Mouse (Mus musculus) liver, embryonic 12.5 days (tissue): ENCODE measurements at regions not wholly inside any gene's neighbourhood (a gene's known extent, or its start where the extent isn't known, plus 50 kb on each side); places are given as distances from the start of the nearest gene placed in this dataset.

Source experiments
- ATAC-seq: fragments of 200-750 bp; cut with Nextera tagmentation; 2 replicates; pipeline ENCODE4 v1.8.0; 2017; ENCODE audit warnings: moderate number of reproducible peaks, mild to moderate bottlenecking, moderate library complexity
- H3K27ac ChIP-seq: fragments of 300-500 bp; sonication (generic); 2 replicates; pipeline ENCODE4 v1.5.1; 2016; ENCODE audit warnings: mild to moderate bottlenecking
- H3K27me3 ChIP-seq: fragments of 300-500 bp; sonication (generic); replicated peaks from 2 replicates; pipeline ENCODE4 v1.6.1; 2016; ENCODE audit warnings: mild to moderate bottlenecking, moderate library complexity
- H3K36me3 ChIP-seq: fragments of 300-500 bp; sonication (generic); 2 replicates; pipeline ENCODE4 v1.6.1; 2016; ENCODE audit warnings: mild to moderate bottlenecking, moderate library complexity
- H3K4me1 ChIP-seq: fragments of 300-500 bp; sonication (generic); 2 replicates; pipeline ENCODE4 v1.6.1; 2016
- H3K4me2 ChIP-seq: fragments of 300-500 bp; sonication (generic); 2 replicates; pipeline ENCODE4 v1.6.1; 2016; ENCODE audit warnings: mild to moderate bottlenecking, moderate library complexity
- H3K4me3 ChIP-seq: fragments of 300-500 bp; sonication (generic); 2 replicates; pipeline ENCODE4 v1.5.1; 2016; ENCODE audit warnings: mild to moderate bottlenecking, moderate library complexity
- H3K9ac ChIP-seq: fragments of 300-500 bp; sonication (generic); 2 replicates; pipeline ENCODE4 v1.6.1; 2016; ENCODE audit warnings: mild to moderate bottlenecking, moderate library complexity
- H3K9me3 ChIP-seq: fragments of 300-500 bp; sonication (generic); replicated peaks from 2 replicates; pipeline ENCODE4 v1.6.1; 2016; ENCODE audit warnings: mild to moderate bottlenecking, moderate library complexity
- whole genome bisulfite sequencing: fragments of 180-500 bp; shearing (Covaris S2); methylation state at CpG from one replicate; pipeline ENCODE4 v1.1.7; 2016; ENCODE audit not compliant: insufficient replicate concordance; 5-methylcytosine and 5-hydroxymethylcytosine counted together

DNA sequence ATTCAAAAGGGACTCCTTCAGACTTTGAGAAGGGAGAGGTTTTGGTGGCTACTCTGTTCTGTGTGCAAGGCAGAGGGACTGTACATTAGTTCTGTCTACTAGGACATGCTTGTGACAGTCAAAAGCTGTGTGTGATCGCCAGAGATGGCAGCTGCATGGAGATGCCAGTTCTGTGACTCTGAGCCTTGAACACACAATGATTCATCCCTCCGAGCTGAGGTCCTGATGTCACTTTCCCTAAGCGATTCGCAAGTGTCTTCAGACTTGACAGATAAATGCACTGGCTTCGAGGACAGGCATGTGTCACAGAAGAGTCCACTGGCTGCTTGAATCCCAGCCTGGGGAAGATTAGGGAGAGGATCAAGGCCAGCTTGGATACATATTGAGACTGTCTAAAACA, 218.8 kb downstream of the Gadd45g start:
- WGBS, result 57% methylated on average over 5 of the region's 5 CpGs
- Histone ChIP-seq H3K9me3 (no peaks in the 10 kb centered on the region), H3K4me1 (peaks cover 63% of the 10 kb centered on the region), H3K36me3 (no peaks in the 10 kb centered on the region), H3K9ac (no peak overlapping the region), H3K4me2 (no peak overlapping the region), H3K4me3 (no peak overlapping the region), H3K27ac (no peak overlapping the region), H3K27me3 (no peaks in the 10 kb centered on the region)
- no peak for ATAC-seq

DNA sequence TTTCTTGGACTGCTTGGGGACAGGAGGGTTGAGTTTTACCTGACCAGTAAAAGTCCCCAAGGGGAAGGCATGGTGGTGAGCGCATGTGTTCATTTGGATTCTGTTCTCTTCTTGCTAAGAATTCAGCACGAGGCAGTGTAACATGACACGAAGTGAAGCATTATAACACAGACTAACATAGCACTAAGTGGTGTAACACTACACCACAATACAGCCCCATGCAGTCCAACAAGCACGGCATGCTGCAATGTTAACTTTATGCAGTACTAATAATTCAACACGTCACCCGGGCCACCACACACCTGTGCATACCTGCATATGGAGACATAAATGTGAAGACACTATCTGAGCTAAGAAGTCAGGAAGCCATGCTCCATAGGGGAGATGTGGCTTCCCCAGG, 219.2 kb downstream of the Gadd45g start:
- no peak overlapping the region for H3K4me3 ChIP-seq
- H3K9me3 ChIP-seq, result no peaks in the 10 kb centered on the region
- H3K9ac ChIP-seq, result no peak overlapping the region
- 71% methylated on average over 6 of the region's 6 CpGs for WGBS
- no peaks in the 10 kb centered on the region for H3K27me3 ChIP-seq
- no peaks in the 10 kb centered on the region for H3K36me3 ChIP-seq
- H3K27ac ChIP-seq, result no peak overlapping the region
- no peak for ATAC-seq
- peaks cover 63% of the 10 kb centered on the region for H3K4me1 ChIP-seq
- H3K4me2 ChIP-seq, result no peak overlapping the region

DNA sequence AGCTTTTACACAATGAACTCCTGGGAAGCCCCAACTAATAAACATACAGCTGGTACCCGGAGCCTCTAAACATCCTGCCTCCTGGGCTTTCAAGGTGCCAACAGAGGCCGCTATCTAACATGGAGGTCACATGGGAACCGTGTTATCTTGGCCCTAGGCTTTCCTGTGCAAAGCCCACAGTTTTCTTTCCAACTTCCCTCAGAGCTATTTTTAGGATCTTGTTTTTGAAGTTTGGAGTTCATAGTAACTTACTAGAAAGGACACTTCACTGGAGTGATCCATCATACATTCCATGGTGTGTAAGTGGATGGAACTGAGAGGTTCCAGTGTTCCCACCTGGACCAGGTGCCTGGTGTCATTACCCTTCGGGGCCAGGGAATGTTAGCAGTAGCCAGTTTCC, 220.6 kb downstream of the Gadd45g start:
- H3K4me3 ChIP-seq, result no peak overlapping the region
- H3K9me3 ChIP-seq, result no peaks in the 10 kb centered on the region
- peaks cover 58% of the 10 kb centered on the region for H3K4me1 ChIP-seq
- H3K36me3 ChIP-seq, result no peaks in the 10 kb centered on the region
- H3K27me3 ChIP-seq, result no peaks in the 10 kb centered on the region
- H3K4me2 ChIP-seq, result no peak overlapping the region
- 22% methylated on average over 4 of the region's 4 CpGs for WGBS
- H3K27ac ChIP-seq, result no peak overlapping the region
- H3K9ac ChIP-seq, result no peak overlapping the region
- no peak for ATAC-seq

DNA sequence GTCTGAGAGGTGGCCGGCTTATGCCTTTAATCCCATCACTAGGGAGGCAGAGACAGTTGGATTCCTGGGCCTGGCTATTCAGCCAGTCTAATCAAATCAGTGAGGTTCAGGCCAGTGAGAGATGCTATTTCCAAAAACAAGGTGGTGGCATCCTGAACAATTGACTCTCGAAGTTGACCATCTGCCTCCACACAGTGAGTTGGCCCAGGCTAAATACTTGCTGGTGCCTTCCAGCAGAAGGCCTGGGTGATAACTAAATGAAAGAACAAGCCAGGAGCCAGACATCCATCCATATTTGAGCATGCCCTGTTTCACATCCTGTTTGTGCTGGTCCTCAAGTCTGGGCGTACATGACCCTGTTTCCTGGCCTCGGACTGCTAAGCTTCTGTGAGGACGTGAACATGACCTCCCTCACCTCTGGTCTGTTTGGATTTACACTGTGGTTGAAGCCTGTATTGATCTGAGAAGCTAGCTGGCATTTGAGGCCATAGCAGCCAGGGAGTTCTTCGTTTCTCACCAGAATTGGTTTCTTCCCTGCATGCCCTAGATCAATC, 222.5 kb downstream of the Gadd45g start:
- H3K27ac ChIP-seq, result no peak overlapping the region
- H3K9me3 ChIP-seq, result no peaks in the 10 kb centered on the region
- no peak overlapping the region for H3K4me3 ChIP-seq
- no peak overlapping the region for H3K4me2 ChIP-seq
- WGBS, result 60% methylated on average over 6 of the region's 6 CpGs
- H3K9ac ChIP-seq, result no peak overlapping the region
- no peak for ATAC-seq
- peaks cover 54% of the 10 kb centered on the region for H3K4me1 ChIP-seq
- 0 out of 2 replicates have a peak, but pooled peaks cover 3% of the 10 kb centered on the region for H3K27me3 ChIP-seq
- no peaks in the 10 kb centered on the region for H3K36me3 ChIP-seq

DNA sequence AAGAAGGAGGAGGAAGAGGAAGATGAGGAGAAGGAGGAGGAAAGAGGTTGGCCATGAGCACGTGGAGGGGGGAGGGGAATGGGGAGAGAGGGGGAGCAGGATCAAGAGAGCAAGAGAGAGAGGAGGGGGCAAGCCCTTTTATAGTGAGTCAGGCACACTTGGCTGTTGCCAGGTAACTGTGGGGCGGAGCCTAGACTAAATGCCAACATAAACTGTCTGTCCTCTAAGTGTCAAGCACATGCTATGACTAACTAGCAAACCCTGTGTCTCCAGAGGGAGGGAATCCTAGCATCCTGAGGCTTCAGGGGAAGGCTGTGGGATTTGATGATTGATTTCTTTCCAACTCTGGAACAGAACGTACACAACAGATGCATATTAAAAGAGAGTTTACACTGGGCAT, 223.2 kb downstream of the Gadd45g start:
- H3K27me3 ChIP-seq, result 0 out of 2 replicates have a peak, but pooled peaks cover 3% of the 10 kb centered on the region
- no peaks in the 10 kb centered on the region for H3K9me3 ChIP-seq
- WGBS, result 53% methylated on average over 3 of the region's 3 CpGs
- H3K4me3 ChIP-seq, result no peak overlapping the region
- peaks cover 54% of the 10 kb centered on the region for H3K4me1 ChIP-seq
- no peak overlapping the region for H3K27ac ChIP-seq
- no peak overlapping the region for H3K9ac ChIP-seq
- H3K36me3 ChIP-seq, result no peaks in the 10 kb centered on the region
- no peak overlapping the region for H3K4me2 ChIP-seq
- ATAC-seq, result no peak

DNA sequence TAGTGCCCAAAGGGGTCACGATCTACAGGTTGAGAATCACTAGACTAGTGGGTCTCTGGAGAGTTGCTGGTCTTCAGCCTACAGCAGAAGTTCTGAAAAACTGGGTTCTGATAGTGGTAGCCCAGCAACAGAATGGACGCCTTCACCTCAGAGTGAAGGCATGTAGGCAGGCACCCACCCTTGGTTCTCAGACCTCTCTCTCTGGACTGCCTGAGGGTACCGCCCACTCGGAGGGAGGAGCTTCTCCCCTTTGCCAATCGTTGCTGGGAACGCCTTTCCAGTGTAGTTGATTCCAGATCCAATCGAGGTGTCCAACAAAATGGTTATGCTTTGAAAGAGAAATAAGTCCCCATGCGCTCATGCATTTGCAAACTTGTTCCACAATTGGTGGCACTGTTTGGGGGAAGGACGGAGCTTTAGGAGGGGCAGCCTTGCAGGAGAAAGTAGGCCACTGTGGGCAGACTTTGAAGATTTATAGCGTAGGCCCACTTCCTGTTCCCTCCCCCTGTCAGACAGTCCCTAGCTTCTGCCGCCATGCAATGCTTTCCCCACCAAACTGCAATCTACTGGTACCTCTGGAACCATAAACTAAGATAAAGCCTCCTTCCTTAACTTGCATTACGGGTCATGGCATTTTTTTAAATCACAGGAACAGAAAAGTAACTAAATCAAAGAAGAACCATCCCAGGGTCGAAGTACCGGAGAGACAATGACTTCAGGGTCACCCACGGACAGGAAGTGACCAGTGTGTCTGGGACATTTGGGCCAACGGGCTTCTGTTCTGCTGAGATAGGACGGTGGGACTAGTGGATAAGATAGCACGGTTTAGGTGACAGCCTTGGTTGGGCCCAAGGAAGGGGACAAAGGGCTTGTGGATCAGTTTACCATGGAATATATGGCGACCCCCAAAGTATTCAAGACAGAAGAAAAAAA, 224.5 kb downstream of the Gadd45g start:
- ATAC-seq, result 0 out of 2 replicates have a peak, but pooled peaks have one; percentile 38
- 30% methylated on average over 19 of the region's 19 CpGs for whole genome bisulfite sequencing
- no peak overlapping the region for H3K27ac ChIP-seq
- H3K4me3 ChIP-seq, result no peak overlapping the region
- peak overlapping the region; percentile 40 for H3K4me2 ChIP-seq
- no peak overlapping the region for H3K9ac ChIP-seq
- peaks cover 47% of the 10 kb centered on the region for H3K4me1 ChIP-seq
- H3K9me3 ChIP-seq, result no peaks in the 10 kb centered on the region
- no peaks in the 10 kb centered on the region for H3K36me3 ChIP-seq
- H3K27me3 ChIP-seq, result peaks cover 10% of the 10 kb centered on the region; the same call in 1 of the 2 replicates

DNA sequence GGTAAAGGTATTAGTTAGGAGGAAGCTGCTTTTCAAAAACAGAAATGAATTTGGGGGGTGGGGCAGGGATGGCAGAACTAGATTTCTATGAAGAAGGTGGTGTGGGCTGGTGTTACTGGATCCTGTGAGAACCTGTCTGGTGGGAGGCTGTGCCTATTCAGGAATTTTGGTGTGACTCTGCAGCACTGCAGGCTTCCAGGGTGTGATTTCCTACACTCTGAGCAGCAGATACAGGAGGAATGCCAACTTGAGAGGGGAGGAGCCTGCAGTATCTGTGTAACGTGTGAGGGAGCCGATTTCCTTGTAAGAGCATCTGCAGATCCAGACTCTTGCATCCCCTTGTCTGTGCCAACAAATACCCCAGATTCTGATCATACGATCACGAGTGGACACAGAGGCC, 231.1 kb downstream of the Gadd45g start:
- Histone ChIP-seq H3K36me3 (no peaks in the 10 kb centered on the region), H3K9ac (no peak overlapping the region), H3K4me3 (no peak overlapping the region), H3K4me2 (no peak overlapping the region), H3K27ac (no peak overlapping the region), H3K27me3 (peaks cover 11% of the 10 kb centered on the region; the same call in 1 of the 2 replicates), H3K4me1 (peaks cover 11% of the 10 kb centered on the region; the same call in 1 of the 2 replicates), H3K9me3 (no peaks in the 10 kb centered on the region)
- ATAC-seq, result no peak
- WGBS, result 56% methylated on average over 4 of the region's 4 CpGs

DNA sequence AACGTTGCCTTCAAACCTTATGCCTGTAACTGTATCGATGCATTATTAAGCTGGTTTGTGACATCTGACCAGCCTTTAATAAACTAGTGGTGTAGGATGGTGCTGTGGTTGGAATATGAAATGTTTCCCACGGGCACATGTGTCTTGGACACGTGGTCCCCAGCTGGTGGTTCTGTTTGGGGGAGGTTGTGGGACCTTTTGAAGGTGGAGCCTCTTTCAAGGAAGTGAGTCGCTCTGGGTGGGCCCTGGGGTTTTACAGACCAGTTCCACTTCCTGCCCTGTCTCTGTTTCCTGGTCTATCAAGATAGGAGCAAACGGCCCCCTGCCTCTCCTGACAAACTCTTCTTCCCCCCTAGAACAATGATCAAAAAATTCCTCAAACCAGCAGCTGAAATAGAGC, 232.1 kb downstream of the Gadd45g start:
- Histone ChIP-seq H3K27me3 (peaks cover 8% of the 10 kb centered on the region; the same call in 1 of the 2 replicates), H3K4me1 (peaks cover 11% of the 10 kb centered on the region; the same call in 1 of the 2 replicates), H3K4me2 (no peak overlapping the region), H3K36me3 (no peaks in the 10 kb centered on the region), H3K9ac (no peak overlapping the region), H3K9me3 (no peaks in the 10 kb centered on the region), H3K27ac (no peak overlapping the region), H3K4me3 (no peak overlapping the region)
- 22% methylated on average over 6 of the region's 6 CpGs for WGBS
- no peak for ATAC-seq

DNA sequence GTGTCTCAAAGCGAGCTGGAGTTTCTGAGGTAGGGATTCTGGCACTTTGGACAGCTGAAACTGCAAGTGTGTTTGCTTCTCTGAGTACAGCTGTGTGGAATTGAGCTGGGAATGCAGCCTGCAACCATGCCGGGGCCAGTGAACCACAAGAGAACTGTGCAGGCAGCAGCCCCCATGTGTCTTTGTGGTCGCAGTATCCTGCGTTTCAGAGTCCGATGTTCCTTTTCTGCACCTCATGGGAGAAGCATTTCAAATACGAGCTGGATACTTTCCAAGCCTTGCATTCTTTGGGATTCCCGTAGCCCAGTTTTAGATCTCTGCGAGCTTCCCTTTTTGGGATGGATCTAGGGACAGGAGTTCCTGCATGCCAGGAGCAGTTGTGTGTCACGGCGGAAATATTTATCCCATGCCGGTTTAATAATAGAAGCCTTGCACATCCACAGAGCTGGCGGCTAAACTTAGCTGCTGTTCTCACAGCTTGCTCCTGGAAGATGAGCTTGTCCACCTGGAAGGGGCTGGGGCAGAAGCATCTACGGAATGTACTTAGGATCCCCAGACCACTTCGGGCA, 233.3 kb downstream of the Gadd45g start:
- 44% methylated on average over 14 of the region's 14 CpGs for WGBS
- Histone ChIP-seq H3K27ac (no peak overlapping the region), H3K4me1 (peaks cover 17% of the 10 kb centered on the region), H3K4me2 (no peak overlapping the region), H3K36me3 (no peaks in the 10 kb centered on the region), H3K27me3 (peaks cover 8% of the 10 kb centered on the region; the same call in 1 of the 2 replicates), H3K9ac (no peak overlapping the region), H3K4me3 (no peak overlapping the region), H3K9me3 (no peaks in the 10 kb centered on the region)
- ATAC-seq, result no peak

DNA sequence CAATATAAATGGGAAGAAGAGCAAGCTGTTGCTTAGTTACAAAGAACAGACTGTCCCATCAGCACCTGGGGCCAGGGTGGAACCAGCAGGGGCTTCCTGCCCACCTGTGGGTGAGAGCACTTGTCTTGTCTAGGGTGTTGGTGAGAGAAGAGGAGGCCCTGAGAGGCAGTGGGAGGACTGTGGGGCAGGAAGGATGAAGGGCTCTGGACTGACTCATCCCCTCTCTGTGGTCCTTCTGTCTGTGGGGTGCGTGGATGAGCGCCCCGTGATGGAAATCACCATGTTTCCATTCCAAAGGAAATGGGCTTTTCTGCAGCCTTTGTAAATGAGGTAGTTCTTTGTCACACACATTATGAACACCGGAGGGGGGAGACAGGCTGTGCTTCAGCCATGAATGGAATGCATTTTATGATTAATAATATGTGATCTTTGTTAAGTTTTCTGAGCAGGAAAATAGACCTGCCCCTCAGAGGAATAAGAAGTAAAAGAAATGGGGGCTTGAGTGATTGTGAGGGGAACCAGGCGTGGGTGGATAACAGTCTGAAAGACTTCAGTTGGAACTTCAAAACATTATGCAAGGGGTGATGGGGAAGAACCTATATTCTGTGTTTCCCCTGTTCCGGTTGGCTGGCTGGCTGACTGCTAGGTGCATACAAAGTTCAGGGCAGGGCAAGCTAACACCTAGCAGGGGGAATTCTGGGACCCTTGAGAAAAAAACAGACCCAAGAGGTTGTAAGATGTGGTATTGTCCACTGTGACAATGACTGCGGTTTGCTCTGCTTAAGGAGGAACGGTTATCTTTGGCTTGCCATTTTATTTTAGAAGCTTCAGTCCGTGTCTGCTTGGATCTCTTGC, 237.3 kb downstream of the Gadd45g start:
- Histone ChIP-seq H3K27me3 (no peaks in the 10 kb centered on the region), H3K36me3 (no peaks in the 10 kb centered on the region), H3K4me2 (no peak overlapping the region), H3K27ac (no peak overlapping the region), H3K9me3 (no peaks in the 10 kb centered on the region), H3K4me1 (peaks cover 15% of the 10 kb centered on the region), H3K4me3 (no peak overlapping the region), H3K9ac (no peak overlapping the region)
- whole genome bisulfite sequencing, result 67% methylated on average over 9 of the region's 9 CpGs
- no peak for ATAC-seq

DNA sequence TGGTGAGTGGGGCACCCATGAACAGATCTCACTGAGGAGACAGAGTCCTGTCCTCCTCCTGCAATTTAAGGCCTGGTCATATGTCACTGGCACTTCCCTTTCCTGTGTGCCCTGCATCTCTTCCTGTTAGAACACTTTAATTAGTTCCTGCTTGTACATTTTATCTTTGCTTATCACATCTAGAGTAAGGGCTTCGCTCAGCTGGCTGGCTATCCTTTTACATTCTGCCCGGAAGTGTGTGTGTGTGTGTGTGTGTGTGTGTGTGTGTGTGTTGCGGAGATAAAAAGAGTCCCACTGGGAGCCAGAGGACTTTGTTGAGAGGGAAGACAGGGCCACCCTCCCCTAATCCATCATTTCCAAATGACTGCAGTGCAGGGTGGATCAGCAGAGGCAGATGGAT, 238.6 kb downstream of the Gadd45g start:
- Histone ChIP-seq H3K27me3 (no peaks in the 10 kb centered on the region), H3K27ac (no peak overlapping the region), H3K4me3 (no peak overlapping the region), H3K9ac (no peak overlapping the region), H3K9me3 (no peaks in the 10 kb centered on the region), H3K36me3 (no peaks in the 10 kb centered on the region), H3K4me1 (peaks cover 15% of the 10 kb centered on the region), H3K4me2 (no peak overlapping the region)
- 17% methylated on average over 3 of the region's 3 CpGs for WGBS
- no peak for ATAC-seq
